Mouse (Mus musculus): ENCODE measurements around the gene Sh3gl1.

Sh3gl1 gene

DNA sequence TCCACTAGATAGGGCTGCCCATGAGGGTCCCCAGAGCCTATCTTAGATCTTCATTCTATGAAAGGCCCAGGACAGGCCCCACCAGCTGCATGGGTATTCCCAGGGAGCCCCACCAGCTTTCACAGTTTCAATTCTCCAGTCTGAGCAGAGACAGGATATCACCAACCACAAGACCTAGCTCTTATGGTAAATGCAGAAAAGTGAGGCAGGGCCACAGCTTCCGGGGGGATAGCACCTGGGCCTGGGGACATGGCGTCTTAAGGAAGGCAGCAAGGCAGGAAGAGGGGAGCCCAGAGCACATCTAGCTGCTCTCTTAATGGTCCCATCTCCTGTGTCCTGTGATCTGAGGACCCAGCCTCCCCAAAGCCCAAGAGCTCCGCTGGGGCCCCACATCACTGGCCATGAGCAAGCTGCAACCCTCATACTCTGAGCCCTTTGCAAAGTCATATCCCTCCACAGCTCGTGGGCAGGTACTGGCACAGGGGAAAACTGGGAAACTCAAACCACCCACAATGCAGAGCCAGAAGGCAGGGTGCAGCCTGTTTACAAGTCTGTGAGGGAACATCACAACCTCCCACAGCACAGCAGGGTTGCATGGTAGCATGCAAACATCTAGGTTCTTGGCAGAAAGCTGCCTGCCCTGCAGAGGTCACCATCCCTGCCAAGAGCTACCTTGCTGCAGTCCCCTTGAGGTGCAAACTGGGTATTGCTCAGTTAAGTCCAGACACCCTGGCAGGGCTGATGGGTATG is 15.1 kb downstream of the Sh3gl1 start:
- peak; percentile 56 for ATAC-seq (ENCODE audit: low TSS enrichment)

- ATAC-seq (ENCODE audit: low TSS enrichment) = no peak
These were observed 15.9 kb downstream of the Sh3gl1 start for GRCm38 (mm10) chr17:56020400-56021084.

DNA sequence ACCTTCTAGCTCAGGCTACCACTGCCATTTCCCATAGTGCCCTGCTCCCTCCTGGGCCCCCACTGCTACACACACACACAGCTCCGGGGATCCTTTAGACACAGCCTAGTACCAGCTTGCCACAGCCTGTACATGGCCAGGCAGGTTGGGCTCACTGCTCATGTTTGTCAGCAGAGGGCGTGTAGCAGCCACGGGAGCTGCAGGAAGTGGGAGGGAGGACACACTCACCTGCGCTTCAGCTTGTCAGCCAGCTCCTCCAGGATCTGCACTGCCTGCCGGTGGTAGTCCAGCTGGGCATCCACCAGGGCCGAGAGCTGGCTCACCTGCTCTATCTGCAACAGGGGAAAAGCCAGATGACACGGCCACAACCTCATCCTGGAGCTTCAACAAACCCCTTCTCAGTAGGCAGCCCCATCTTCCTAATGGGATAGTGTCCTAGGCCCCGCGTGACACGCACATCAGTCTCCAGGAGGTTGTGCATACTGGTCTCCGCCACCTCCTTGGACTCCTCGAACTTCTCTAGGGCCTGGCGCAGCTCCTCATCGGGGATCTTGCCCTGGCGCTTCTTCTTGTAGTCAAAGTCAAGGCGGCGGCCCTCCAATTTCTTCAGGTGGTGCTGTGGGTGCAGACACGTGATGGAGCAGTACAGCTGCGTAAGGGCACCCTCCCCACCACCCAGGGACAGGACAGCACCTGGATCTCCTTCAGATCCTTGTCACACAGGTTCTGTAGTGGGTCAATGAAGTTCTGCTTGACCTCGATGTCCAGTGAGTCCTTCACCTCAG is 17.9 kb downstream of the Sh3gl1 start:
- peak; percentile 46 for ATAC-seq (ENCODE audit: low TSS enrichment)

DNA sequence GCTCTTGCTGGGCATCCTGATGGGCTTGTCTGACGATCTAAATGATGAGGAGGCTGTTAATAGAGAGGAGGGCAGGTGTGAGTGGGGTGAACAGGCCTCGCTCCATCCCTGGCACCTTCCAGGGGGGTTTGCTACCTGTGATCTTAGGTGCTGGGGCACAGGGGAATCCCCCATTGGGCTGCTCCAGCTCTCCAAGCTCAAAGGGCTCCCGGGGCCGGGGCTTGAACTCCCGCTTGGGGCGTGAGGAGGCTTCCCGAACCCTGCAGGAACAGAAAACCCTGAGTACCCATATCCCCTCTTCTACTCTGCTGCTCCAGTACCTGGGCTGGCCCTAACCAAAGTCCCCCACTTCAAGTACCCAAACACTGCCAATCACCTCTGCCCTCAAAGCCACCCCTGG is 18.6 kb downstream of the Sh3gl1 start:
- ATAC-seq (ENCODE audit: low TSS enrichment) = no peak

GRCm38 (mm10) chr17:56016793-56017785 is 19.3 kb downstream of the Sh3gl1 start:
- ATAC-seq (ENCODE audit: low TSS enrichment) = no peak

DNA sequence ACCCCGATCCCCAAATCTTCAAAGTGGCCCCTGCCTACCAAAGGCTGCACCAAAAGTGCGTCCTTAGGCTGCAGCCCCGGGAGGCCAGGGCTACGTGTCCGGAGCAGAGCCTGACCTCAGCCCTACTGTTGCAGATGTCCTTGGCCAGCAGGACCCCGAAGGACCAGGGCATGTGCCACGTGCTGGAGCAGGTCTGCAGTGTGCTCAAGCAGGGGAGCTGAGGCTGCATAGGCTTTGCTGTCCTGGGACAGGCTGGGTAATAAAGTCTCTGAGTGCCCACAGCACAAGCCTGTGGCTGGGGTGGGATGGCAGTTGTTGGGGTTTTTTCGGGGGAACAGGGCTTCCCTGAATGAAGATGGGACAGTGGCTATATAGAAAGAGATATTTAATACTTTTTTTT is 20.1 kb downstream of the Sh3gl1 start:
- ATAC-seq (ENCODE audit: low TSS enrichment) = no peak

GRCm38 (mm10) chr17:56015293-56015692 is 21.1 kb downstream of the Sh3gl1 start:
- ATAC-seq (ENCODE audit: low TSS enrichment) = no peak

DNA sequence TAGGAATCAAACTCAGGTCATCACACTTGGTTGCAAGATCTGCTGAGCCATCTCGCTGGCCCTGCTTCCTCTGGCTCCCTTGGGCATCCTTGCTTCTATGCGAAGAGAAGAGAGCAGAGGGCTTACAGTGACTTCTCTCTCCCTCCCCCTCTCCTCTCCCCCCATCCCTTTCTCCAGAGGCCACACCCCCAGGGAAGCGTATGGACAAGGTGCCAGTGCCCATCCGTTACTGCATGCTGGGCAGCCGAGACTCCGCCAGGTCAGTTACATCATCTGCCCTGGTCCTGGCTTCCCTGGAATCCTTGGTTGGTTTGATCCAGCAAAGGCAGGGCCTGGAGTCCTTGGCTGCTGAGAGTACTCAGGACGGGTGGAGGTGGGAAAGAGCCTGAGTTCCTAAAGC is 25.0 kb downstream of the Sh3gl1 start:
- no peak for ATAC-seq (ENCODE audit: low TSS enrichment)

- ATAC-seq (ENCODE audit: low TSS enrichment) = no peak
These were observed 25.8 kb downstream of the Sh3gl1 start for GRCm38 (mm10) chr17:56010681-56011080.

DNA sequence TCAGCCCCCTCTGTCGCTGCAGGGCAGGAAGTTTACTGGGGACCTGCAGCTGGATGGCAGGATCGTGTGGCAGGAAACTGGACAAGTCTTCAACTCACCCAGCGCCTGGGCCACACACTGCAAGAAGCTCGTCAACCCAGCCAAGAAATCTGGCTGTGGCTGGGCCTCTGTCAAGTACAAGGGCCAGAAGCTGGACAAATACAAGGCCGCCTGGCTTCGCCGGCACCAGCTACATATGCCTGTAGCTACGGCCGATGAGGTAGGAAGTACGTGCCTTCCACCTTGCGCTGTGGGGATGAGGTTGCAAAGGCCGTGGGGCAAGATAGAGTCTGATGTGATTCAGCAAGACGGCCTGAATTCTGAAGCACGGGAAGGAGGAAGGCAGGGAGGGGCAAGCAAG is 26.2 kb downstream of the Sh3gl1 start:
- no peak for ATAC-seq (ENCODE audit: low TSS enrichment)

DNA sequence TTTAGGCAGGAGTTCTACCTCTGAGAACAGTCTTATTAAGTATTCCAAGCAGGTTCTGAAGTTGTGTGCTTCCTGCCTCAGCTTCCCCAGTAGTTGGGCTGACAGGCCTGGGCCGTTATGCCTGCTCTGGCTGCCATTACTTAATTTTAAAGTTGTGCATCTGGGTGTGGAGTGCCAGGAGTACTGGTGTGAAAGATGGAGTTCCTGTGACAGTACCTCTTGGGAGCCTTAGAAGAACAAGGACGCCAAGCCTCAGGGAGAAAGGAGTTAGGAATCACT is 26.5 kb downstream of the Sh3gl1 start:
- ATAC-seq (ENCODE audit: low TSS enrichment) = no peak

DNA sequence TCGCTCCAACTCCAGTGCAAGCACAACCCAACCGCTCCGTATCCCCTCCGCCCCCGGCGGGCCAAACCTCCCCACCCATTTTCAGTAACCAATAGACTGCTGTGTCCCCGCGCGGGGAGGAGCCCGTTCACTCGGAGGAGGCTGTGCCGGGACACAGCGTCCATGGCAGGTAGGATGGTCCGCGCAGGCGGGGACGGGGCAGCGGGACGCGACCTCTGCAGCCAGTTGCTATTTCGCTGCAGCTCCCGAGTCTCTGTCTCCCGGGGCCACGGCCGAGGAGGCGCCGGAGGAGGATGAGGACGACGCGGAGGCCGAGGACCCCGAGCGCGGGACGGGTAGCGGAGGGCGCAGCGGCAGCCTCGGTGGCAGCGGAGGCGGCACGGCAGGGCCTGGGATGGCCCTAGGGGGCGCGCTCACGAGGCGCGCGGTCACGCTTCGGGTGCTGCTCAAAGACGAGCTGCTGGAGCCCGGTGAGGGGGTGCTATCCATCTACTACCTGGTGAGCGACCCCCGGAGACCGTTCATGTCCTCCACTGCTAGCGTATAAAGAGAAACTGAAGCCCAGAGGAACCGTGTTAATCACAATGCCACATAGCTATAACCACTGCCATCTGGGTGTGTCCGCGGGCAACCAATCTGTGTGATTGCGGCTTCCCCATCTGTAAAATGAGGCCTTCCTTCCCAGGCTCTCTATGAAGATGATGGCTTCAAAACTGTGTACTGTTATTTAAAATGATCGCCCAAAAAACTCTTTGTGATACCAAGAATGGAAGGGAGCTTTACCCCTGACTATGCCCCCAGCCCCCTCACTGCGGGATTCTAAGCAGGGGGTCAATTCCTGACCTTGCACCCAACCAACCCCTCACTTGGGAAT is 27.1 kb downstream of the Sh3gl1 start:
- ATAC-seq (ENCODE audit: low TSS enrichment) = peak; percentile 89

DNA sequence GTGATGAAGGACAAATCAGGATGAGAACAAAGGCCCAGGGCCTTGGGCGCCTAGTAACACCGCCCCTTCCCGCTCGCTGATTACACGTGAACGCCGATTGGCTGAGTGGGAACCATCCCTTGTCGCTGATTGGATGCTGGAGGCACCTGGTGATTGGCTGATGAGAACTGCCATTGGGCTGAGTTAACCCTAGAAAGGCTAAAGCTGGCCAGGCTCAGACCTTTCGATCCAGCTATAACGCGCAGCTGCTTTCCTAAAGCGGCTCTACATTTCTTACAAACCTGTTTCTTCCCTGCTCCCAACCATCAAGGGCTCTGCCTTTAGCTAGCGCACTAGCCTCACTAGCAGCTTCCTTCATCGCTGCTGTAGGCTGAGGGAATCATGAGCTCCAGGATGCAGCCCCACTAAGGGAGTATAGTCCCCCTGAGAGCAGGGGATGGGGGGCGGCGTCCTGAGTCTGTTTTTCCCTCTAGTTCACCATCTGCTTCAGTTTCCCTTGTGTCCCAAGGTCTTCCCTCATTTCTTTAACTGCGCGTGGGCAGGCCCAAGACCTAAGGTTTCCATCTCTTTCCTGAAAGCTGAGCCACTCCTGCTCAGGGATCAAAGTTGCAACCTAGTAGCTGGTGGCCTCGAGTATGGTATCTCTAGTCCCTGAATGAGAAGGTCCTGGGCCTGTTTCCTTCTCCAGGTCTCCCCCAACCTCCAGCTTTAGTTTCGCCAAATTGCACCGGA is 27.9 kb downstream of the Sh3gl1 start:
- peak; percentile 87 for ATAC-seq (ENCODE audit: low TSS enrichment)

GRCm38 (mm10) chr17:56007444-56008355 is 28.7 kb downstream of the Sh3gl1 start:
- ATAC-seq (ENCODE audit: low TSS enrichment) = no peak

- ATAC-seq (ENCODE audit: low TSS enrichment) = no peak
These were observed 29.5 kb downstream of the Sh3gl1 start for GRCm38 (mm10) chr17:56006956-56007355.

- no peak for ATAC-seq (ENCODE audit: low TSS enrichment)
These were observed 30.9 kb downstream of the Sh3gl1 start, which contains the start of the genes Stap2 and Mpnd for GRCm38 (mm10) chr17:56005415-56006061. TSS of gene Stap2 (minus strand) at chr17:56005584. TSS of gene Mpnd (plus strand) at chr17:56005711.

- ATAC-seq (ENCODE audit: low TSS enrichment) = no peak
These were observed 33.4 kb downstream of the Sh3gl1 start for GRCm38 (mm10) chr17:56003000-56003399.

DNA sequence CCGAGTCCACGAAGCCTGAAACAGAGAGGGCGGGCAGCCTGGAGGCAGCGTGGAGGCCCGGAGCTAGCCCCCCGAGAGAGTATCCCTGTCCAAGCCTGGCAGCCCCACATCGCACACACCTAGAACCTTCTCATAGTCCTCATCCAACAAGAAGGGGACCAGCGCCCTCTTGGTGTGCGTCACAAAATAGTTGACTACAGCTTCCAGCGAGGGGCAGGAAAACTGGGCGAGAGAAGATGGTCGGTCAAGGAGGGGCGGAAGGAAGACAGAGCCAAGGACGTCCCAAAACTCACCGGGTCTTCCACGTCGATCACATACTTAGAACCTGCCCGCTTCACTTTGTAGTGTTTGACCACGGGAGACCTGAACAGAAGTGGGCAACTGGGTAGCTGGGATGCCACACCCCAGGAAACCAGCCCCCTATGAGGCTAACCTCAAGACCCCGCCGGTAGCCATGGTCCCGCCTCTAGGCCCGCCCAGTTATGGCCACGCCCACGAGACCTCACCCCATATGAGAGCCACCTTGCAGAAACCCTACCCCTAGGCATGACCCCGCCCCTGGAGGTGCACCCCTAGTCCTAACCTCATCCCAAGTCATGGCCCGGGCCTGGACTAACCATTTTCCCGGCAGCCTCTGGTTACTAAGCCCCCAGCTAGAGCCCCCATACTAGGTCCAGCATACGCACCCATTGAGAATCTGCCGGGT is 36.5 kb downstream of the Sh3gl1 start:
- no peak for ATAC-seq (ENCODE audit: low TSS enrichment)
